Mouse (Mus musculus) megakaryocyte, embryonic 14.5 days (primary cell): ENCODE measurements around the gene Fgfr2. TPM values are rescaled to one million over a fixed set of nuclear protein-coding genes. Genes with fewer than 3 reads are reported as not detected.
A peak's percentile ranks its signal among the peaks of the same experiment; 100 is the strongest.

Experiments used
- H3K27me3 ChIP-seq: replicated peaks from 2 replicates; pipeline ENCODE3; 2012; ENCODE audit warnings: inconsistent platforms
- H3K36me3 ChIP-seq: replicated peaks from 2 replicates; pipeline ENCODE3; 2012; ENCODE audit warnings: low read length, inconsistent platforms, mixed read lengths
- H3K4me1 ChIP-seq: 2 replicates; pipeline ENCODE4 v1.6.1; 2012; ENCODE audit warnings: inconsistent platforms
- H3K4me3 ChIP-seq: replicated peaks from 2 replicates; pipeline ENCODE3; 2012; ENCODE audit warnings: moderate library complexity, mild to moderate bottlenecking, inconsistent platforms
- H3K9me3 ChIP-seq: 2 replicates; pipeline ENCODE4 v1.6.1; 2012; ENCODE audit warnings: inconsistent platforms
- FLI1 ChIP-seq: IDR thresholded peaks from 2 replicates; pipeline ENCODE4 v1.6.1; 2012; ENCODE audit warnings: low read length, inconsistent platforms, mixed read lengths
- GATA1 ChIP-seq: IDR thresholded peaks from 3 replicates; pipeline ENCODE4 v1.6.1; 2012; ENCODE audit warnings: mixed read lengths, low read length, inconsistent platforms, borderline replicate concordance
- polyA plus RNA-seq: library from polyadenylated mRNA; stranded (reverse); fragments of >175 nt; gene quantifications from 2 replicates; pipeline ENCODE4 v1.2.3, GENCODE M21; 2012; ENCODE audit warnings: low replicate concordance; ENCODE audit not compliant: insufficient read depth

The Fgfr2 gene
- polyA plus RNA-seq, 1 experiment = 0.45 TPM

DNA sequence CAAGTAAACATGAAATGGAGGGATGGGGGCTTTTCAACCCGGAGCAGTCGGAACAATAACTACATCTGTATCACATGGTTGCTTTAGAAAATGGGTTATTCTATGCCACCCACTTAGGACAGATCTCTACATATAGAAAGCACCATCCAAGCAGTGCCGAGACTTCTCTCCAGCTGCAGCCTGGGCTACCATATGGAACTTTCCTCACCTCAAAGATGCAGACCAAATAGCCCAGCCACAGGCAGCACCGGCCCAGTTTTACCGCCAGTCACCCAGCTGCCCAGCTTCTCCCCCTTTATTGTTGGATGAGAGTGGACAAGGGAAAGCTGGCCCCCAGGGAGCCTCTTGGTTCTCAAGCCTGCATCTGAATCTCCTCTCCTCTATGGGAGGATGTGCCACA, 1172.0 kb downstream of the Fgfr2 start:
- no peaks in the 10 kb centered on the region for H3K36me3 ChIP-seq
- H3K27me3 ChIP-seq = no peaks in the 10 kb centered on the region
- H3K4me3 ChIP-seq = no peak overlapping the region
- TF ChIP-seq FLI1 = no peak
- TF ChIP-seq GATA1 = no peak
- no peaks in the 10 kb centered on the region for H3K9me3 ChIP-seq
- H3K4me1 ChIP-seq = no peaks in the 10 kb centered on the region

DNA sequence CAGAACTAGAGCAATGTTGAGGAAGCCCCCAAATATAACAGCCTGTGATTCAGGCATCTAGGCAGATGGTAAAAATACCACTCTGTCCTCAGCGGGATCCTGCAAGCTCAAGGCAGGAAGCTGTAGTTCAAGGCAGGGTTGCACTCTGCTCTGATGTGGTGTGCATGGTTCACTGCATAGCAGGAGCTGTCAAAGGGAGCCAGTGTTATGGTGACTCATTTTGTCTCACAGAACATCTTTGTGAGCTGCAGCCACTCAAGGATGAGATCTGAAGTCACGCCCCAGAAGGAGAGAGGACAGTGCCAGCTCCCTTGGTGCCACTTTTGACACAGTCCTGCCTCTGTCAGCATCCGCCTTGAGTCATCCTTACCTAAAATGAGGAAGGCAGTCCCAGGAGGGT, 1185.5 kb downstream of the Fgfr2 start:
- TF ChIP-seq FLI1 (no peak), GATA1 (no peak)
- no peaks in the 10 kb centered on the region for H3K9me3 ChIP-seq
- no peaks in the 10 kb centered on the region for H3K36me3 ChIP-seq
- peak overlapping the region; percentile 23 for H3K4me3 ChIP-seq
- no peaks in the 10 kb centered on the region for H3K4me1 ChIP-seq
- no peaks in the 10 kb centered on the region for H3K27me3 ChIP-seq

DNA sequence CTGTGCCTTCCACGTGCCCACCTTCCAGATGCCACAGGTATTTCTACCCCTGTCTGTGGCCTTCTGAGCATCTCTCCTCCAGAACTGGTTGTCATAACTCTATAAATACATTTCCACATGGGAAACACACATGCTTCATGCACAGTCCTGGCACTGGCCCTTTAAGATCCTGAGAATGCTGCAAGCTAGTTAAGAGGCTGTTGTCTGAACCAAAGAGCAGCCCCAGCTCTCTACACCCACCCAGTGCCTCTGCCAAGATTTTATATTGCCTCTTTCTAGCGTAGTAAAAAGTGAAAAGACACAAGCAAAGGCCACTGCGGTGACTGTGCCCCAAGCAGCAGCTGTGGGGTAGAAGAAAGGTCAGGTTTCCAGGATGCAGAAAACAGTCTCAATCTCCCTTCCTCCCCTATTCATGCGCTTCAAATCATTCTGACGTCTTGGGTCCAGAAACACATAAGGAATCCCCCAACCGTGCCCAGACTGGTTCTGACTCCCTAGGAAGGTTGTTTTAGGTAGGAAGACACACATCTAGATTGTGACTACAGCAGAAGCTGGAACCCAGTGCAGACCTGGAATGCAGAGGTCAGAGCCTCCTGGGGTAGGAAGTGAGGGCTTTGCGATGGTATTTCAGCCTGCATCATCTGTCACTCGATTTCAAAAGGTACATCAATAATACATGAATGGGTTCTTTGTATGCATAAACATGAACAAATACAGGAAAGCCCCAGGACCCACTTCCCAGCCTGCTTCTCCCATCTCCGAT, 1195.7 kb downstream of the Fgfr2 start:
- Histone ChIP-seq H3K4me3 (no peak overlapping the region), H3K27me3 (no peaks in the 10 kb centered on the region), H3K9me3 (no peaks in the 10 kb centered on the region), H3K4me1 (no peaks in the 10 kb centered on the region), H3K36me3 (no peaks in the 10 kb centered on the region)
- TF ChIP-seq GATA1 = no peak
- no peak for TF ChIP-seq FLI1

DNA sequence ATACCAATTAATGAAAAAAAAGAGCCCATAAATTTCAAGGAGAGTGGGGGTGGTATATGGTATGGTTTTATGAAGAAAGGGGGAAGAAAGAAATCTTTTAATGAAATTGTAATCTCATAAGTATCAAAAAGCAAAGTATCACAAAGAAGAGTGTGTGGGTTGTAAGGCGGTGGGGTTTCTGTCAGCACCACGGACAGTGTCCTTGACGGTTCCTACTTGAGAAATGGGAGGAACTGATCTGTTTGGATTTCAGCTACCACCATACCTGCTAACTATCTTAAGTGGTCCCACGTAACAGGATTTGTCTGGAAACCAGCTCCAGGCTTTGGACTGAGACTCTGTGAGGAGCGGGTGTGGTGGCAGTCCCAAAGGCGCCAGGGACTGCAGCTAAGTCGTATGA, 1205.8 kb downstream of the Fgfr2 start:
- H3K4me3 ChIP-seq = no peak overlapping the region
- H3K36me3 ChIP-seq = no peaks in the 10 kb centered on the region
- H3K4me1 ChIP-seq = no peaks in the 10 kb centered on the region
- H3K27me3 ChIP-seq = no peaks in the 10 kb centered on the region
- TF ChIP-seq GATA1 (no peak), FLI1 (no peak)
- no peaks in the 10 kb centered on the region for H3K9me3 ChIP-seq

DNA sequence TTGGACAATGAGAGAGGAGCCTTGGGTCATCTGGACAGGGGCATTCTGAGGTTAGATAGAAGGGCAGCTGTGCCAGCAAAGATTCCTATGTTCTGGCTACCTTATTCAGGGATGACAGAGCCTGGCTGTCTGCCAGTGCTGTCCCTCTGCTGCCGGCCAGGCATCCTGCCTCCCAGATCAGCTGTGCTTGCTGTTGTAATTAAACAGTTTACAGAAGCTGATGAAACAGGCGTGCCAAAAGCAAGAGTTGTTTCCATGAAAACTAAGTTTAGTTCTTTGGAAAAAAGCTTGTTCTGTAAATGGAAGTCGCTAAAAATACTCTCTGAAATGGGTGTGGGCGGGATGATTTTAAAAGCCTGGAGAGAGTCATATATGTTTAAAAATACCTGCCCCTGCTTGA, 1213.5 kb downstream of the Fgfr2 start:
- TF ChIP-seq GATA1 = no peak
- TF ChIP-seq FLI1 = no peak
- peaks cover 7% of the 10 kb centered on the region for H3K9me3 ChIP-seq

DNA sequence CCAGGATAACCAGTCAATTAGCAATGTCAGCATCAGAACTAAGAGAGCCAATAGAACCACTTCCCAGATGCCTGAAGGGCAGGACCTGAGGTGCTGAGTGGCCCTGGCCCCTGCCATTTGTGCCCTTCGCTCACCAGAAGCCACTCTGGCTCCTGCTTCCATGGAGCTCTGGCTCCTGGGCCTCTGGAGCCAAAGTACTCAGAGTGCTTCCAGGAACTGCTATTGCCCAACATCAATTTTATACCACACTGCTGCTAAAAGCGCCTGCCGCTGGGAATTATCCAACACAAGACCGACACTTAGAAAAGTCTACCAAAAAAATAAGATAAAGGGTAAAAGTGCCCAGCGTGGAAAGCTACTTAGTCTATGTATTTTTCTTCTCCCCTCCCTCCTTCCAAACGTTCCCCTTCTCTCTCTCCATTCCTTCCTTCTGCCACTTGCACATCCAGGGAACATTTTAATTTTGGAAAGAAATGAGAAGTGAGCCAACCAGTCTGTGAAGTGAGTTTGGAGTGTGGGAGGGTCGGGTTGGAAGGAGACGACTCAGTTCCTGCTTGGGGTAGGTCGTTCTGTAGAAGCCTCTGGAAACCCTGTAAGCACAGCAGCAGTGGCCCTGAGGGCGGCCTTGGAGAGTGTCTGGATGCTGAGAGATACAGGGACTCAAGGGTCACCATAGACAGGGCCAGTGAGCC, 1216.5 kb downstream of the Fgfr2 start:
- H3K4me3 ChIP-seq = no peak overlapping the region
- no peaks in the 10 kb centered on the region for H3K27me3 ChIP-seq
- H3K36me3 ChIP-seq = no peaks in the 10 kb centered on the region
- no peaks in the 10 kb centered on the region for H3K4me1 ChIP-seq
- H3K9me3 ChIP-seq = peaks cover 7% of the 10 kb centered on the region
- TF ChIP-seq GATA1 (no peak), FLI1 (no peak)

More for the DNA sequence above, 1213.5 kb downstream of the Fgfr2 start:
- Histone ChIP-seq H3K27me3 (no peaks in the 10 kb centered on the region), H3K4me1 (no peaks in the 10 kb centered on the region), H3K4me3 (no peak overlapping the region), H3K36me3 (no peaks in the 10 kb centered on the region)

DNA sequence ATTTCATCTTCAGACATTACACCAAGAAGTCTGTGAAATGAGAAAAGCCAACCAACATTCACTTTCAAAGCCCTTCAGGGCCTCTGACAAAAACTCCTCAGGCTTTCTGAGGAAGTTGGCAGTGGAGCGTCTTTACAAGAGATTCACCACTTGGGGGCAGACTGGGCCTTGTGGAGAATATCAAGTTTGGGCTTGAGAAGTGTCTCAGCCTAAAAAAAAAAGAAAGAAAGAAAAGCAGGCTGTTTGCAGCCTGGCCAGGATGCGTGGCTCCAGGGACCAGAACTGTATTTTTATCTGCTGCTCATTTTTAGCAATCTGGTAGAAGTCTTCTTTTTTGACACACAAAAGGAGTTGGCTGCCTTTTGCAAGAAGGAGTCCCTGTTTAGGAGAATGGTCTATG, 1223.8 kb downstream of the Fgfr2 start:
- Histone ChIP-seq H3K36me3 (no peaks in the 10 kb centered on the region), H3K4me3 (no peak overlapping the region), H3K9me3 (no peaks in the 10 kb centered on the region), H3K4me1 (no peaks in the 10 kb centered on the region), H3K27me3 (no peaks in the 10 kb centered on the region)
- TF ChIP-seq FLI1 (no peak), GATA1 (no peak)

DNA sequence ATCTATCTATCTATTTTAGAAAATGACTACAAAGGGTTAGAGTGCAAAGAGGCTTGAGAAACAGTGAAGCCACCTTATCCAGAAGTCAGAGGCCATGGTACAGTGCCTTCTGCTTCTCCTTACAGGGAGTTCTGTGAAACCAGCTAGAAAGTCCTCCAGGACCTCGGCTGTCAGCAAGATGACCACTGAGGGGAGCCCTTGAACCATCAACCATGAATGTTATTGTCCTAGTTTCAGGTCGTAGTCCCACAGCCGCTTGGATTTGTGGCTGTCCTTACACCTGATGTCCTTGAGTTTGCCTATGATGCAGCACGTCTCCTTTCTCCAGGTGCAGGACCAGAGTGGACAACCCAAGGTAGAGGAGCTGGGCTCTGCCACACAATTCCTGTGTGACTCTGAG, 1225.9 kb downstream of the Fgfr2 start:
- no peaks in the 10 kb centered on the region for H3K27me3 ChIP-seq
- H3K36me3 ChIP-seq = no peaks in the 10 kb centered on the region
- no peaks in the 10 kb centered on the region for H3K9me3 ChIP-seq
- no peaks in the 10 kb centered on the region for H3K4me1 ChIP-seq
- TF ChIP-seq FLI1 (no peak), GATA1 (no peak)
- no peak overlapping the region for H3K4me3 ChIP-seq

DNA sequence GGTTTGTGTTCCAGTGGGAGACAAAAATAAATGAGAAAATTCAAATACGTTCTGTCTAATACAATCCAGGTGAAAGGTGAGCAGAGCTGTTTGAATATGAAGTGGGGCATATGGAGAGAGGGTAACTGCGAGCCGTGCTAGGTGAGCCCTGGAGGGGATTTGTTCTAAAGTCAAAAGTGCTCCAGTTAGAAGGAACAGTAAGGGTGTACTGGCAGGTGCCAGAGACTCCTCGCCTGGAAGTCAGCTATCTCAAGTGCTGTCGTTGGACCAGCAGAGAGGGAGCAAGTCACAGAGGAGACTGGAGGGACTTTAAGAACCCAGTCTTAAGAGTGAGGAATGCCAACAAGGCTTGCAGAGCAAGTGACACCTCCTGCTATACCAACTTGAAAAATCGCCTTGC, 1240.3 kb downstream of the Fgfr2 start:
- peaks cover 9% of the 10 kb centered on the region for H3K27me3 ChIP-seq
- no peaks in the 10 kb centered on the region for H3K9me3 ChIP-seq
- H3K4me3 ChIP-seq = no peak overlapping the region
- H3K36me3 ChIP-seq = no peaks in the 10 kb centered on the region
- H3K4me1 ChIP-seq = no peaks in the 10 kb centered on the region
- no peak for TF ChIP-seq FLI1
- no peak for TF ChIP-seq GATA1

DNA sequence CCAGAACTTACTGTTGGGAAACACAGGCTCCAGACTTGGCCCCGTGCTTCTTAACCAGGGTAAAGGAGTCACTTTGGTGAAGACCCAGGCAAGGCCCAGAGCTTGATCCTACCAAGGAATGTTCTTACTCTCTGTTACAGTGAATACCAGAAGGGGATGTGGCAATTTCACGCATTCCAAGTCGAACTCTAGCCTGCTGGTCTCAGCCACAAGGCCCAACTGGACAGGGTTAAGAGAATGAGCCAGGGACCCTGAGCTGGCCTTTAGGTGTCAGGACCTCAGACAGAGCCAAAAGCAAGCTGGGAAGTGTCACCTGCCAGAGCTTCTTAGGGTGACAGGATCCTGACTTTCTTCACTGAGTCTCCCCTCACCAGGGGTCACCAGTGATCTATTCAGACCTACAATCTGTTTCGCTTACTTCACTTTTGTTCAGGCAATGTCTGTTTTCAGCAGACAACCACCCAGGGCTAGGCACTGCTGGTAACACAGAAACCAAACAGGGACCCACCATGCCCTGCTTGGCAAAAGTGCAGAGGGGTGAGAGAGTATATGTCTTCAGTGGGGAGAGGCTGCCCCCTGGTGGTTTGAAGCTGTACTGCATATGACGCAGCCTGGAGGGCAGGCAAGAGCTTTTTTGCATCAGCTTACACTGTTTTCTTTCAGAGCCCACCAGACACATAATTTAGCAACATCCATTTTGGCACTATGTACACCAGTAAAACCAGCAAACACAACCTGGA, 1241.1 kb downstream of the Fgfr2 start:
- Histone ChIP-seq H3K4me3 (no peak overlapping the region), H3K9me3 (no peaks in the 10 kb centered on the region), H3K4me1 (no peaks in the 10 kb centered on the region), H3K27me3 (peaks cover 5% of the 10 kb centered on the region), H3K36me3 (no peaks in the 10 kb centered on the region)
- TF ChIP-seq FLI1 (no peak), GATA1 (no peak)
